Comparison of ENCODE assay signal across 9 mouse cellular contexts in genomic region chr10:9821299-9821698, GRCm38 (mm10).
DNase-seq lines count a peak whose midpoint lies in the region; ATAC-seq lines count a peak whose summit lies in the region.
"Had no signal": no experiment of that assay in that cellular context is flagged by ENCODE, and none has a peak within 500 bp of the region (broad histone marks: within the 10 kb centered on the region; RNA-seq: fewer than 3 reads in every experiment).

No protein-coding gene starts in this region.

- 0 out of 2 replicates have a peak, but pooled peaks have one; percentile 36 for ATAC-seq in forebrain, embryonic 16.5 days
- no peak for ATAC-seq in forebrain, embryonic 14.5 days
- ATAC-seq in inflammation-experienced regulatory T-cells, adult 6 months: peak; percentile 94
- ATAC-seq: hindbrain, embryonic 16.5 days had no signal

- H3K9me3 ChIP-seq in forebrain, embryonic 16.5 days (ENCODE audit: control insufficient read depth, low read length): no peaks in the 10 kb centered on the region
- no peaks in the 10 kb centered on the region for H3K9me3 ChIP-seq in forebrain, embryonic 14.5 days (replicated peaks; ENCODE audit: control insufficient read depth, low read length)

- no peak overlapping the region for H3K4me2 ChIP-seq in forebrain, embryonic 16.5 days (ENCODE audit: low read length)
- H3K4me2 ChIP-seq in forebrain, embryonic 14.5 days (ENCODE audit: low read length): no peak overlapping the region

- DNase-seq in forebrain, embryonic 14.5 days (ENCODE audit: low spot score): no peak
- peak; percentile 6 for DNase-seq in right cerebral cortex, postnatal 14 days
- DNase-seq in right cerebral cortex, postnatal 36 days (ENCODE audit: low spot score in 2 of 2): no peak
- DNase-seq in thymus, postnatal 36 days: peak; percentile 10 to 17
- no peak for DNase-seq in gastrocnemius, postnatal 25 days
- DNase-seq in layer of hippocampus, adult 9-10 months (ENCODE audit: low spot score): no peak

- no peaks in the 10 kb centered on the region for H3K27me3 ChIP-seq in forebrain, embryonic 16.5 days (replicated peaks; ENCODE audit: control insufficient read depth, insufficient read depth, low read length)
- no peaks in the 10 kb centered on the region for H3K27me3 ChIP-seq in forebrain, embryonic 14.5 days (replicated peaks; ENCODE audit: control insufficient read depth, insufficient read depth, low read length)

- no peaks in the 10 kb centered on the region for H3K36me3 ChIP-seq in forebrain, embryonic 16.5 days (ENCODE audit: control insufficient read depth, insufficient read depth)
- H3K36me3 ChIP-seq in forebrain, embryonic 14.5 days (ENCODE audit: control insufficient read depth, insufficient read depth, low read length): no peaks in the 10 kb centered on the region

- H3K9ac ChIP-seq in forebrain, embryonic 16.5 days (replicated peaks; ENCODE audit: low read depth, low read length): no peak overlapping the region
- H3K9ac ChIP-seq in forebrain, embryonic 14.5 days (ENCODE audit: low read length): no peak overlapping the region

- WGBS in forebrain, embryonic 16.5 days: 63% methylated on average over 6 of the region's 6 CpGs
- 63% methylated on average over 6 of the region's 6 CpGs for whole genome bisulfite sequencing in forebrain, embryonic 14.5 days

- no peak overlapping the region for H3K4me3 ChIP-seq in forebrain, embryonic 16.5 days (replicated peaks; ENCODE audit: low read length)
- H3K4me3 ChIP-seq in forebrain, embryonic 14.5 days (ENCODE audit: low read depth, low read length): no peak overlapping the region

- H3K4me1 ChIP-seq in forebrain, embryonic 16.5 days (replicated peaks; ENCODE audit: control insufficient read depth, insufficient read depth, low read length): no peaks in the 10 kb centered on the region
- no peaks in the 10 kb centered on the region for H3K4me1 ChIP-seq in forebrain, embryonic 14.5 days (ENCODE audit: control insufficient read depth, insufficient read depth, low read length)

- H3K27ac ChIP-seq in forebrain, embryonic 16.5 days (ENCODE audit: low read length): no peak overlapping the region
- no peak overlapping the region for H3K27ac ChIP-seq in forebrain, embryonic 14.5 days (ENCODE audit: low read depth, low read length)

Comparison
In these comparisons a context has a peak if more than half of its experiments do, and no peak if none do; other contexts are left out.
1. DNase-seq: peak in right cerebral cortex, postnatal 14 days (single experiment) and thymus, postnatal 36 days (2 of 2); none in forebrain, embryonic 14.5 days (single experiment), right cerebral cortex, postnatal 36 days (0 of 2), gastrocnemius, postnatal 25 days (single experiment) and layer of hippocampus, adult 9-10 months (single experiment).